Mouse (Mus musculus) forebrain, embryonic 12.5 days (tissue): ENCODE measurements around the gene Cadps2. TPM values are rescaled to one million over a fixed set of nuclear protein-coding genes. Genes with fewer than 3 reads are reported as not detected.

Experiments
- ATAC-seq: fragments of 200-750 bp; cut with Nextera tagmentation; 2 replicates; pipeline ENCODE4 v1.8.0; 2017; ENCODE audit warnings: moderate TSS enrichment; ENCODE audit not compliant: low FRiP score
- H3K27ac ChIP-seq: fragments of 300-500 bp; sonication (generic); 2 replicates; pipeline ENCODE4 v1.5.1; 2016; ENCODE audit warnings: mild to moderate bottlenecking
- H3K27me3 ChIP-seq: fragments of 300-500 bp; sonication (generic); 2 replicates; pipeline ENCODE4 v1.6.1; 2016; ENCODE audit warnings: mild to moderate bottlenecking
- H3K36me3 ChIP-seq: fragments of 300-500 bp; sonication (generic); replicated peaks from 2 replicates; pipeline ENCODE4 v1.6.1; 2016; ENCODE audit warnings: mild to moderate bottlenecking
- H3K4me1 ChIP-seq: fragments of 300-500 bp; sonication (generic); 2 replicates; pipeline ENCODE4 v1.6.1; 2016
- H3K4me2 ChIP-seq: fragments of 300-500 bp; sonication (generic); 2 replicates; pipeline ENCODE4 v1.6.1; 2016; ENCODE audit warnings: mild to moderate bottlenecking, moderate library complexity
- H3K4me3 ChIP-seq: fragments of 300-500 bp; sonication (generic); replicated peaks from 2 replicates; pipeline ENCODE4 v1.5.1; 2016; ENCODE audit warnings: mild to moderate bottlenecking
- H3K9ac ChIP-seq: fragments of 300-500 bp; sonication (generic); 2 replicates; pipeline ENCODE4 v1.6.1; 2016; ENCODE audit warnings: mild to moderate bottlenecking
- H3K9me3 ChIP-seq: fragments of 300-500 bp; sonication (generic); 2 replicates; pipeline ENCODE4 v1.6.1; 2016
- WGBS: fragments of 180-500 bp; shearing (Covaris S2); methylation state at CpG from one replicate; pipeline ENCODE4 v1.1.7; 2016; 5-methylcytosine and 5-hydroxymethylcytosine counted together
- polyA plus RNA-seq: library from polyadenylated mRNA; unstranded; fragments of >200 nt; fragmentation: Nextera tagmentation; extraction: Ambion mirVana; gene quantifications from 2 replicates; pipeline ENCODE4 v1.2.1, GENCODE M21; 2016

Cadps2 gene
- 4.0 and 4.2 TPM in 2 replicates for polyA plus RNA-seq

DNA sequence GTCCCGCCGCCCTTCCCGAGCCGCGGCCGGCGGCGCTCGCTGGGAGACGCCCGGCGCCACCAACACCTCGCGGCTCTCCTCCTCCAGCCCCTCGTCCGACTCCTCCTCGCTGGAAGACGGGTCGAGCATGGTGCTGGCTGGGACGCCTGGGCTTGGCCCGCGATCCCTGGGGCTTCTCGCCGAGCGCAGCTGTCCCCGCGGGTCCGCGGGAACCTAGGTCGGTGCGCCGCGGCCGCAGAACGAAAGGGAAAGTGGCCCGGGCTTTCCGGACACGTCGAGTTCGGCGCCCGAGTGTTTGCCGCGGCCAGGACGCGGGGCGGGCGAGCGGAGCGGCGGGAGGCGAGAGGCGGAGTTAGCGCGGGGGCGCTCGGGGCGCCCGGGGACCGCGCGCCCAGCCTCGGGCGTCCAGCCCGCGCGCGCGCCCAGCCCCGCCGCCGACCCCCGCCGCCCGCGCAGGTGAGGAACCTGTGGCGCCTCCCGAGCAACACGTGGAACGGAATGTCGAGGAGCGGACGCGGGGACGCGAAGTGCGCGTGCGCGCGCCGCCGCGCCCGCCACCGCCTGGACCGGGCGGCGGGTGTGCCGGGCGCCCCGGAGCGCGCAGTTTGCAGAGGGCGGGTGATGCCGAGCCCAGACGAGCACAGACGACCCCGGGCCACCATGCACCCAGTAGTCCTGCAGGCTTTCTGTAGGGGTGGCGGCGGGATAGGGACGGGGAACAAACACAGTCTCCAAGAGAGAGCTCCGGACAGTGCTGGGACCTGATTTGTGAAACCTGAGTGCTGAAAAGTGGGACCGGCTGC lies at the start of gene Cadps2:
Gene Cadps2 (minus strand): TSS at position 413 of the 803 bp plus-strand sequence.
- H3K9me3 ChIP-seq: no peaks in the 10 kb centered on the region
- H3K27me3 ChIP-seq: peaks cover 34% of the 10 kb centered on the region
- no peak within 1 kb of the TSS for H3K27ac ChIP-seq
- H3K4me3 ChIP-seq: peak within 1 kb of the TSS; percentile 65
- H3K9ac ChIP-seq: peak within 1 kb of the TSS; percentile 57
- H3K4me2 ChIP-seq: peak within 1 kb of the TSS; percentile 91
- no peaks in the 10 kb centered on the region for H3K36me3 ChIP-seq
- 0 out of 2 replicates have a peak, but pooled peaks cover 5% of the 10 kb centered on the region for H3K4me1 ChIP-seq
- ATAC-seq: peak; percentile 87
- under 1% methylated on average over 110 of the region's 114 CpGs for WGBS

GRCm38 (mm10) chr6:23886418-23886817 lies 47.2 kb upstream of the Cadps2 start:
- H3K36me3 ChIP-seq: no peaks in the 10 kb centered on the region
- H3K27ac ChIP-seq: no peak overlapping the region
- H3K4me1 ChIP-seq: no peaks in the 10 kb centered on the region
- WGBS: 18% methylated on average over 6 of the region's 6 CpGs
- no peak overlapping the region for H3K9ac ChIP-seq
- H3K27me3 ChIP-seq: no peaks in the 10 kb centered on the region
- H3K4me3 ChIP-seq: no peak overlapping the region
- no peaks in the 10 kb centered on the region for H3K9me3 ChIP-seq
- H3K4me2 ChIP-seq: no peak overlapping the region
- peak; percentile 41; the same call in 1 of the 2 replicates for ATAC-seq

DNA sequence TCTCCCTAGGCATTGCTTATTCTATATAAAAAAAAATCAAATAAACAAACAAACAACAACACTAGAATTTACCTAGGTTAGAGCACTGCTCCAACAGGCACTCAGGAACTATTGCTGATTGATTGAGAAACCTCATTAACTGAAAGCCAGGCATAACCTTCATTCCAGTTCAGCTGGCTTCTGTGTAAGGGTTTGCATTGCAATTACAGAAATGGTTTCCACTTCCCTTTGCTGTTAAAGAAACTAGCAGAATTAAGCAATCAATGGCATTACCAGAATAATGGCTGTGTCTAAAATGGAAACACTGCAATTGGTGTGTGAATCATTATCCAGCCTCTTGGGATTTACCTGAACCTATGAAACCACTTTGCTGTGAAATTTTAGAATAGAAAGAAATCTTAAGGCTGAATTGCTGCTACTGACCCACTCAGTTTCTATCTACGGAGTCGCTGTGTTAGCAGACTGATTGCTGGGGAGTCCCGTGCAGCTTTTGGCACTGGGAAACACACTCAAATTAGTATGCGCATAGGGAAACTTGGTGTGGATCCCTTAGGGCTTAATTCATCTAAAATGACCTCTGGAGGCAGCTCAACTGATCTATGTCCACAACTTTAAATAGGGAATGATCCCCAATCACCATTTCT lies 37.7 kb upstream of the Cadps2 start:
- peak overlapping the region; percentile 16; the same call in 1 of the 2 replicates for H3K4me2 ChIP-seq
- H3K36me3 ChIP-seq: no peaks in the 10 kb centered on the region
- no peaks in the 10 kb centered on the region for H3K9me3 ChIP-seq
- H3K27ac ChIP-seq: no peak overlapping the region
- H3K27me3 ChIP-seq: peaks cover 20% of the 10 kb centered on the region
- no peak overlapping the region for H3K4me3 ChIP-seq
- peaks cover 9% of the 10 kb centered on the region; the same call in 1 of the 2 replicates for H3K4me1 ChIP-seq
- ATAC-seq: peak; percentile 86; the same call in 1 of the 2 replicates
- no peak overlapping the region for H3K9ac ChIP-seq
- WGBS: 20% methylated on average over 4 of the region's 4 CpGs

GRCm38 (mm10) chr6:23876363-23876762 lies 37.1 kb upstream of the Cadps2 start:
- Histone ChIP-seq H3K4me1 (peaks cover 9% of the 10 kb centered on the region; the same call in 1 of the 2 replicates), H3K9ac (no peak overlapping the region), H3K4me3 (no peak overlapping the region), H3K36me3 (no peaks in the 10 kb centered on the region), H3K4me2 (no peak overlapping the region), H3K27me3 (peaks cover 20% of the 10 kb centered on the region), H3K27ac (no peak overlapping the region), H3K9me3 (no peaks in the 10 kb centered on the region)
- peak; percentile 59; the same call in 1 of the 2 replicates for ATAC-seq
- 11% methylated on average over 4 of the region's 4 CpGs for WGBS

GRCm38 (mm10) chr6:23873812-23874211 lies 34.6 kb upstream of the Cadps2 start:
- Histone ChIP-seq H3K9ac (no peak overlapping the region), H3K27me3 (peaks cover 20% of the 10 kb centered on the region), H3K4me3 (no peak overlapping the region), H3K4me2 (no peak overlapping the region), H3K27ac (no peak overlapping the region), H3K9me3 (no peaks in the 10 kb centered on the region), H3K4me1 (peaks cover 9% of the 10 kb centered on the region; the same call in 1 of the 2 replicates), H3K36me3 (no peaks in the 10 kb centered on the region)
- WGBS: 85% methylated on average over 4 of the region's 4 CpGs
- ATAC-seq: no peak

DNA sequence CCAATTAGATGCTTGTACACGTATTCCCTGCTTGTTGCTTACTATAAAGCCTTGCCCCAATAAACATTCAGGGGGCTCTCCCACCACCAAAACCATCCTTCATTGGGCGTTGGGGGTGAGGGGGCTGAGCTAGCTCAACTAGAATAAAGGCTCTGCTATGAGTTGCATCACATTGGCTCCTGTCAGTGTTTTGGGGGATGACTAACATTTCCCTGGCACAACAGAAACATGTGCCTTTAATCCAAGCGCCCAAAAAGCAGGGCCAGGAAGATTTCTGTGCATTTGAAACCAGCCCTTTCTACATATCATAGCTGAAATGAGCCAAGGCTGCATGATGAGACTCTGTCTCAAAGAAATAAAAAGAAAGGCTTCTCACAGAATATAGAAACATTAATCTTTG lies 34.0 kb upstream of the Cadps2 start:
- Histone ChIP-seq H3K4me2 (no peak overlapping the region), H3K9ac (no peak overlapping the region), H3K27me3 (peaks cover 20% of the 10 kb centered on the region), H3K4me3 (no peak overlapping the region), H3K36me3 (no peaks in the 10 kb centered on the region), H3K9me3 (no peaks in the 10 kb centered on the region), H3K27ac (no peak overlapping the region), H3K4me1 (peaks cover 9% of the 10 kb centered on the region; the same call in 1 of the 2 replicates)
- WGBS: 85% methylated on average over 3 of the region's 3 CpGs
- no peak for ATAC-seq

GRCm38 (mm10) chr6:23869971-23870370 lies 30.8 kb upstream of the Cadps2 start:
- ATAC-seq: no peak
- no peaks in the 10 kb centered on the region for H3K4me1 ChIP-seq
- H3K27me3 ChIP-seq: peaks cover 17% of the 10 kb centered on the region
- no peak overlapping the region for H3K27ac ChIP-seq
- no peak overlapping the region for H3K9ac ChIP-seq
- no peaks in the 10 kb centered on the region for H3K9me3 ChIP-seq
- no peak overlapping the region for H3K4me2 ChIP-seq
- H3K36me3 ChIP-seq: no peaks in the 10 kb centered on the region
- H3K4me3 ChIP-seq: no peak overlapping the region

GRCm38 (mm10) chr6:23866298-23866697 lies 27.1 kb upstream of the Cadps2 start:
- 94% methylated on average over 7 of the region's 7 CpGs for WGBS
- no peaks in the 10 kb centered on the region for H3K4me1 ChIP-seq
- no peak overlapping the region for H3K4me2 ChIP-seq
- no peak overlapping the region for H3K4me3 ChIP-seq
- no peak overlapping the region for H3K27ac ChIP-seq
- no peak overlapping the region for H3K9ac ChIP-seq
- no peak for ATAC-seq
- no peaks in the 10 kb centered on the region for H3K27me3 ChIP-seq
- no peaks in the 10 kb centered on the region for H3K9me3 ChIP-seq
- H3K36me3 ChIP-seq: no peaks in the 10 kb centered on the region

DNA sequence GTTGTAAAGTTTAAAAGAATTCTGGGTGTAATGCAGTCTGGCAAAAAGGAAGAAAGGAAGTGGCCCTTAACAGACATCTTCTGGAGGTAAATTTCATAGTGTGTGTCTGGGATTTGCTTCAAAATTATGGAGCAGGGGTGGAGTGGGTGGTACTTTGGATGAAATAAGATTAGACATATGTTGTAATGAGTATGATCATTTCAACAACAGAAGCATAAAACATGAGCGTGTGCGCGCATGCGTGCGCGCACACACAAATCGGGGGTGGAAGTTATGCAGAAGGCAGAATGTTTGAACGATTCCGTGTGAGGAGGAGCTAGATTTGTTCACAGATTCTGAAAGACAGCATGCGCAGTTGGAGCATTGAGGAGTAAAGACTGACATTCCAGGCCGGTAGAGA lies 14.2 kb upstream of the Cadps2 start:
- H3K4me3 ChIP-seq: no peak overlapping the region
- H3K4me2 ChIP-seq: no peak overlapping the region
- H3K27me3 ChIP-seq: no peaks in the 10 kb centered on the region
- H3K4me1 ChIP-seq: no peaks in the 10 kb centered on the region
- H3K27ac ChIP-seq: no peak overlapping the region
- no peak for ATAC-seq
- no peaks in the 10 kb centered on the region for H3K36me3 ChIP-seq
- no peak overlapping the region for H3K9ac ChIP-seq
- 94% methylated on average over 11 of the region's 11 CpGs for WGBS
- H3K9me3 ChIP-seq: no peaks in the 10 kb centered on the region

DNA sequence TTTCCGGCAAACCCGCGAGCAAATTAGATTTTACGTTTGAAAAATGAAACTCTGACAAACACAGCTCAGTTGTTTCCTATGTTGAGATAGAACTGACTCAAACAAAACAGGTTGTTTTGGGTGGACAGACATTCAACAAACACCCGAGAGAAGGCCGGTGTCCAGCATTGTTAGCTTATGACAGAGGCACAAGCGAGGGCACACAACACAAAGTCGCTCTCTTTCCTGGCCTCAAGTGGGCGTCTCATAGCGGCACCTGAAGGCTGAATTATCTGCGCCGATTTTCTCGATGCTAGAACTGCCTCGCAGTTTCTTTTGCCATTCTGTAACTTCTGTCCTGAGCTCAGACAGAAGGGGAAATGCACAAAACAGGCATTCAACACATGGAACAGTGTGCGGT lies 780 bp upstream of the Cadps2 start:
- 0 out of 2 replicates have a peak, but pooled peaks have one; percentile 25 for ATAC-seq
- Histone ChIP-seq H3K36me3 (no peaks in the 10 kb centered on the region), H3K27ac (no peak overlapping the region), H3K4me2 (peak overlapping the region; percentile 91), H3K9me3 (no peaks in the 10 kb centered on the region), H3K27me3 (peaks cover 34% of the 10 kb centered on the region), H3K4me1 (0 out of 2 replicates have a peak, but pooled peaks cover 5% of the 10 kb centered on the region), H3K4me3 (peak overlapping the region; percentile 65), H3K9ac (peak overlapping the region; percentile 57)
- under 1% methylated on average over 15 of the region's 15 CpGs for WGBS

GRCm38 (mm10) chr6:23838401-23839008 lies 716 bp downstream of the Cadps2 start:
- H3K27ac ChIP-seq: no peak overlapping the region
- peak overlapping the region; percentile 91 for H3K4me2 ChIP-seq
- H3K9ac ChIP-seq: peak overlapping the region; percentile 57
- no peaks in the 10 kb centered on the region for H3K9me3 ChIP-seq
- WGBS: 2% methylated on average over 32 of the region's 35 CpGs
- peak; percentile 63 for ATAC-seq
- no peaks in the 10 kb centered on the region for H3K36me3 ChIP-seq
- H3K27me3 ChIP-seq: peaks cover 34% of the 10 kb centered on the region
- 0 out of 2 replicates have a peak, but pooled peaks cover 5% of the 10 kb centered on the region for H3K4me1 ChIP-seq
- H3K4me3 ChIP-seq: peak overlapping the region; percentile 65

DNA sequence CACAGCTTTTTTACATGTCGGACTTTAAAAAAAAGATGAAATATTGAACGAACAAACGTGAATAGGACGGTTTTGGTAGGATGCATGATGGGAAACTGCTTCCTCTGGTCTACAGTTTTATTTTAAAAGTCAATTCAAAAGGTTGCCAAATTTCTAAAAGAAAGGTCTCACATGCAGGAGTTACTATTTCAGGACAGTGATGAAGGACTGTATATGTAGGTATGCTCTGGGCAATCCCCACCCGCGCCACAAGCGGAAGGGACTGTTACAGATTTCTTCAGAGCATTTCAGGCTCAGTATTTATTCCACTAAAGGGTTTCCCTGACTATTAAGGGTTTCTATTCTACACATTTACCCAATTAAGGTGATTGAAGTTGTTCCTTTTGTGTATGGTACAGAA lies 1.6 kb downstream of the Cadps2 start:
- Histone ChIP-seq H3K4me1 (0 out of 2 replicates have a peak, but pooled peaks cover 5% of the 10 kb centered on the region), H3K9ac (no peak overlapping the region), H3K27ac (no peak overlapping the region), H3K9me3 (no peaks in the 10 kb centered on the region), H3K4me3 (no peak overlapping the region), H3K27me3 (peaks cover 34% of the 10 kb centered on the region), H3K36me3 (no peaks in the 10 kb centered on the region), H3K4me2 (no peak overlapping the region)
- ATAC-seq: no peak
- WGBS: 94% methylated on average over 7 of the region's 7 CpGs
